Mouse (Mus musculus) left cerebral cortex, postnatal 4 days (tissue): Measurements from ENCODE around the gene Igf1r. TPM values are rescaled to one million over a fixed set of nuclear protein-coding genes. Genes with fewer than 3 reads are reported as not detected.

ENCODE experiments used
- DNase-seq: peaks from one replicate; pipeline ENCODE4 v3.0.0-alpha.2; 2022
- intact Hi-C: fragments of 180-260 bp; cut with DNase I; formaldehyde crosslinking; loops from one replicate; pipeline ENCODE4 v1.15.1; 2025
- total RNA-seq, 2 experiments: library from RNA; stranded (reverse); gene quantifications; 2 replicates each; pipeline ENCODE4 v1.2.3; 2021

Gene Igf1r
- total RNA-seq, 2 experiments from 2014 or later = 64.2 to 70.0 TPM

DNA sequence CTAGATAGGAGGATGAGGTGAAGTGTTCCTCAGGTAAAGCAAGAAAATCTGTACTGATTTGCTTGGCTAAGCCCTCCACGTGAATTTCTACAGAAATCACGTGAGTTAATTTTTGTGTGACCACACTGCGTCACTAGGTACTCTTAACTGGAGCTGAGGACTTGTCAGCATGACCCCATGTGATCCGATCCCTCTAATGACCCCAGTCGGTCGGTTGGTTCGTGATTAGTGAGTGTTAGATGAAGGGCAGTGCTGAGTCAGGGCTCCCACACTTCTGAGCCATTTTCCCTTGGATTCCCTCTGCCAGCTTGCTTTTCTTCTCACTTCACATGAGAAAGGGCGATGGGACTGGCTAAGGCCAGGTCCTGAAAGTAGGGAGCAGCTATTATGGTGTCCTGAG, 86.2 kb downstream of the Igf1r start:
- intact Hi-C loops = no loop called here
- DNase-seq = no peak

DNA sequence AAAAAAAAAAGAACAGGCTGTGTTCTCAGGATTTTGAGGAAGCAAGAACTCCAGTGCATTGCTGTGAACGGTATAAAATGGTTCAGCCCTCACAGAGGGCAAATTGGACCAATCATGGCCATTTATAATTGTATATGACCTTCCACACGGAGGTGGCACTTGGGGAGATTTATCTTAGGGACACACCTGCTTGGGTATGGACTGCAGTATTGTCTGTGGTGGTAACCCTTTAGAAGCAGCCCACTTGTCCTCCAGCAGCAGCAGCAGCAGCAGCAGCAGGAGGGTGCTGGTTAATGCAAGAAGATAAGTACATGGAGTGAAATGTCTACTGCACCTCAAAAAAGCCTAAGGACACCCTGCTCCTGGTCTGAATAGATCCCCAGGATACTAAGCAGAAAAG, 86.9 kb downstream of the Igf1r start:
- intact Hi-C loops = no loop called here

DNA sequence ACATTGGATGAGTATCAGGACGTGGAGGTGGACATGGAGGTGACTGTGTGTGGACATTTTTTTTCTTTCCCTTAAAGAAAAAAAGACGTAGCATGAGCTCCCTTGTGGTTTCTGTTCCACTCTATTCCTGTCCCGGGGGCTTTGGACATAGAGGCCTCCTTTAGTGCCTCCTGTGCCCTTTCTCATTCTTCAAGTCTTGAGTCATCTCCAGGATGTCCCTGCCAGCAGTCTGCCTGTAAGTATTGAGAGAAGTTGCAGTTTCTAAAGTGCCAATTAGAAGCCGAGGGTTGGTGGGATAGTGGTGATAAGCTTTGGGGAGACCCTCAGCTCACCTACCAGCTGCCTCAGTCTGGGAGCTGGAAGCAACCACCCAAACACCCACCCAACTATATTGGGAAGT, 92.0 kb downstream of the Igf1r start:
- intact Hi-C loops = no loop called here
- no peak for DNase-seq

More for the DNA sequence above, 86.9 kb downstream of the Igf1r start:
- DNase-seq = no peak

DNA sequence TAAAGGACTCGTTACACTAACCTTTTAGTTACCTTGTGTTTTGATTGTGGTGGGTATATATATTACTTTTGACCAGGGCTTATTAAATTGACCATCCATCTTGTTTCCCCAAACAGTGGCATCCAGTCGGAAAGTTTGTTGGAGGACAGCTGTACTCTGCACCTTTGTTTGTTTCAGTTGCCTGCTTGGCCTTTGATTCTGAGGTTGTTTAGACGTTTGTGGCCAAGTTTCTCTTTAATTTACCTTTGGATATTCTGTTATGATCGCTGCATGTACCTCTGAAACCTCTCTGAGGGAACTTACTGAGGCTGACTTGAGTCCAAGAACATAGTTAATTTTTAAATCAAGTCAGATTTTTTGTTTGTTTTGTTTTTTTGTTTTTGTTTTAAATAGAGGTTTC, 94.5 kb downstream of the Igf1r start:
- intact Hi-C loops = no loop called here
- no peak for DNase-seq

DNA sequence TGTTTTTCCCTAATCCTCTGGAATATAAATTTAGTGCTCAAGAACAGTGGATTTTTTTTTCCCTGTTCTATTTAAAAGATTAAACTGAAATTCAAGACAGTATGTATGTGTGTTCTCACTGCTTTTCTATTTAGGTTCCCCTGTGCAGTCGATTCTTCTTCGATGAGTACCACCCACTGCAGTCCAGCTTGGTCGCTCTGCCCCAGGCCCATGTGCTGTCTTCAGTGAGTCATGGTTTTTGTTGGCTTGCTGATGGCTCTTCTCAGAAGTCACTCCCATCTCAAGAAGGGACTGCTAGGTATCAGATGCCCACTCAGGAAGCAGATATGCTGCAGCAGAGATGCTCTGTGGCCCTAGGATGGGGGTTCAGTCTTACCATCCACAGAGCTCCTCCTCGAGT, 95.9 kb downstream of the Igf1r start:
- intact Hi-C loops = no loop called here
- DNase-seq = no peak

DNA sequence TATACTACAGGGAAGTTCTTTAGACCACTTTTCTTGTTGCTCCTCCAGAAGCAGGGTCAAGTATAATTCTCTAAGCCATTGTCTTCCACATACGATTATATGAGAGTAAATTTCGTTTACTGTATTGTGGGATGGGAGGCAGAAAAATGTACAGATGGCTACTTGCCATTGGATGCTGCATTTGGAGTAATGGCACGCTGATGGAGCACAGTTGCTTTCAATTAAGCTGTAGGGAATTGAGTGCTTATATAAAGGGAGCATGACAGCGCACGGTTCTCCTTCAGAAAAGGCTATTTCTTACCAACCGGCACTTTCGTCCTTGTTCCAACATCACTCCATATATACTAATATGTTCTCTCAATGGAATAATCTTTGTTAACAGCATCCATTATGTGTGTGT, 96.4 kb downstream of the Igf1r start:
- no peak for DNase-seq
- intact Hi-C loops = no loop called here

DNA sequence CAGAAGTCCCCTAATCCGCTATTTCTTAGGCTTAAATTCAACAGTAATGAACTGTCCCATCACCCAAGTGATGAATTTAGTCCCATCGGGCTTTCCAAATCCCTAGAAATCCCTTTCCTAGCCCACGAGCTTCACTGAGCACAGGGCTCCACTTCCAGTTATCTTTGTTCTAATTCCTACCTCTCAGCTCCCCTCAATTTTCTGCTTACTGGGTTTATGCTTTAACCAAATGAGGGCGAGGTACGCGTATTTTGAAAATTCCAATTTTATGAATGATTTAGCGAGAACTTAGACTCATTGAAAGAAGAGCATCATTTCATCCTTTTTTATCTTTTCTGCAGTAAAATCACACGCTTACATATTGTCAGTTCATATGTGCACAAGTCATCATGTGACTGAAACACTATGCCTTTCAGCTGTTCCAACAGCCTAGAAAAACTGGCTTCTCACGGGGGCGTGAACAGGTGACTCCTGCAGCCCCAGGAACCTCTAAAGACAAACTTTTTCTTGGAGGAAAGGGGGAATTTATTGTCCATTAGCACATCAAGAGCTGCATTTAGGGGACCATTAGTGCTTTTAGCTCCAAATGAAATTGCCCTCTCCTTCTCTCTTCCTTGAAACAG, 100.5 kb downstream of the Igf1r start:
- intact Hi-C loops = no loop called here
- DNase-seq = no peak

DNA sequence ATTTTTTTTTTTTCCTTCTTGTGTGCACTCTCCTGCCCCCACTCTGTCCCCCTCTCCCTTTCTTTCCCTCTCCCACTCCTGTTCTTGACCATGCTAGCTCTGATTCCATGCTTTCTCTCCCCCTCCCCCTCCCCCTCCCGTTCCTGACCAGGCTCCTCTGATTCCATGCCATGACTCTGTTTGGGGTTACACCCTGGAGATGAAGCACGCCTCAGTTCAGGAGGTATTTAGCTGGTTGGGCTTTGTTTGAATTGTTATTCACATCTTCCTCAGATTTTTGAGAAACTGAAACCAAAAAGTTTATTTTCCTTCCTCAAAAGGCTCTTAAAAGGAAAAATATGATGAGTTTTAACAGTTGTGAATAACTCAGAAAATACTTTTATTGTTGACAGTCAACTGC, 101.9 kb downstream of the Igf1r start:
- intact Hi-C loops = no loop called here
- no peak for DNase-seq

DNA sequence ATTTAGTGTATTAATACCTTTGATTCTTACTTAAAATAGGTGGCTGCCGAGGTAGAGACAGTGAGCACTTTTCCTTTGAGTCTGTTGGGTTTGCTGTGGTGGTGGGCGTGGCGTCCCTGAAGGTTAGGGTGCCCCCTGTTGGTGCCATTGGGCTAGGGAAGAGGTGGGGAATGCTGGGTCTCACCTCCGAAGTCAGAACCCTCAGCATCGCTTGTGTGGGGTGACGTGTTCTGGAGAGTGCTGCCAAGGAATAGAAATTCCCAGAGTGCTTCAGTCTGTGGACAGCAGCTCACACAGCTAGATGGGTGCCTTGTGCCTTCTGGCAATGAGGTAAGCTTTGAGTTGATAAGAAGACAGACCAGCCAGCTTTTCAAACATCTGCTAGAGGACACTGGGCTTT, 102.3 kb downstream of the Igf1r start:
- intact Hi-C loops = no loop called here

DNA sequence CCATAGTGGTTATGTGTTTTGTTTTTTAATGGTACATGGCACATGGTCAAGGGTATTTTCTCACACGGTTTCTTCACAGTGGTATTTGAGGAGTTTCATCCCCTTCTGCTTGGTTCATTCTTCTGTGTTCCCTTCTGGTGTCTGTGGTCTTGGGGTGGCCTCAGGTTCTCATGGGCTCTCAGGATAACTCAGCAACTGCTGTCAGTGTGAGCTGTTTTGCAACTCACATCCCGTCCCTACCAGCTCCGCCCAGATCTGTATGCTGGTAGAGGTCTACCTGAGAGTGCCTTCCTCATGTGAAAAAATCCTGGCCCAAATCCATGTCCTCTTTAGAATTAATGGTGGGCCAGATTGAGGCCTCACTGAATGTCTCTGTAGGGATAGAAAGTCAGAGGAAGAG, 104.4 kb downstream of the Igf1r start:
- DNase-seq = no peak
- intact Hi-C loops = no loop called here

More for the DNA sequence above, 102.3 kb downstream of the Igf1r start:
- DNase-seq = no peak

DNA sequence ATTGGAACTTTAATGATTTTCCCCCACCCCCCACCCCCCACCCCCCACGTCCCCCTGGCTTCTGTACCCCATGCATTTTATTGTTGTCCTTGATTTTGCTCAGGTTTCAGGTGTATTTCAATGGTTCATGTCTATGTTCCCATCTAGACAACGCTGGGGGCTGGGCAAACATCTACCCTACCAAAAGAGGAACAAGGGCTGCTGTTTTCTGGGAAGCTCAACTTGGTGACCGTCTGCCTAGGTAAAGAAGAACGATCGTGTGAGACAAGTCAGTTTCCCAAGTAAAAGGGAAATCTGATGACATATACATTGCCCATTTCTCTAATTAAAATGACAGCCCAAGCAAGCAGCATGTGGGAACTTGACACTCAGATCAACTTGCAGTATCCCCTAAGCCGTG, 107.1 kb downstream of the Igf1r start:
- intact Hi-C loops = no loop called here
- no peak for DNase-seq

DNA sequence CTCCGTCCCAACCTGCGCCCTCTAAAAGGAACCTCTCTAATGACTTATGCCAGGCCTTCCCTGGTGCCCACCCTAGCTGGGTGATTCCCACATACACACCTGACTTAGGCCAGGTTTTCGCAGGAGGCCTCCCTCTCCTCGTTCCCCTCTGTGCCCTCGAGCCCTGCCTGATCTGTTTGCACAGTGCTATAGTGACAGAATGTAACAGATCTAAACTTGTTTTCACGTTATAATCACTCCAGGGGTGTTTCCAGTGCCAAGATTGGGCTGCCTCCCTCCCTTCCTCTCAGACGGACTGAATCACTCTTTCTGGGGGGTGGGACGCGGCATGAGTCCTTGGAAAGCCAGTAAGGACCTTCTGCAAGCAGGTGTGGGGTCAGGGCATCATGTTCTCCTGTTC, 108.8 kb downstream of the Igf1r start:
- intact Hi-C loops = no loop called here
- no peak for DNase-seq

DNA sequence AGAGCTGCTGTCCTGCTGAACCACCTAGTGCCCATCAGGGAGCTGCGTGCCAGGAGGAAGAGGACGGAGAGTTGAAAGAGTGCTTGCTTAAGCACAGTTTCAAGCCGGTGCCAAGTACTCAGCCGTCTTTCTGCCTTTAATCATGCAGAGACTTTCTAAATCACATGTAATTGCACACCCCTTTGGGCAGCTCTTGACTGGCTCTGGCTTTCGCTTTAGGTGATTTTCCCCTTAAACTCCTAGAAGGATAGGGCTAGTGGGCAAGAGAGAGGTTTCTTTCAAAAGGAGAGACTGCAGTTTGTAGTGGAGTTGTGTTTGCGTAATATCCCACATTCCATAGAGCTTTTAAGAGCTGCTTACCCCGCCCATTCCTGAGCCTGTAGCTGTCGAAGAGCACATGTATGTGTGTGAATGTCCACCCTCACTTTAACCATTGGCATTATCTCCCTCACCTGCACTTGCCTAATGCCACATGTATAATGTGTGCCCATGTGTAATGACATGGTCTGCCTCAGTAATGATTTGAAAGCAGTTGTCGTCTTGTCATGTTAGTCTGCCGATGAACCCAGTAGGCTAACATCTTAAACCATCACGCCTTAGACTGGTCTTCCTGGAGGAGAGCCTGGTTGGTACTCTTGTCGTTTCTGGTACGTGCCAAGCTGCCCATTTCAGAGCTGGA, 109.7 kb downstream of the Igf1r start:
- DNase-seq = no peak
- intact Hi-C loops = no loop called here

DNA sequence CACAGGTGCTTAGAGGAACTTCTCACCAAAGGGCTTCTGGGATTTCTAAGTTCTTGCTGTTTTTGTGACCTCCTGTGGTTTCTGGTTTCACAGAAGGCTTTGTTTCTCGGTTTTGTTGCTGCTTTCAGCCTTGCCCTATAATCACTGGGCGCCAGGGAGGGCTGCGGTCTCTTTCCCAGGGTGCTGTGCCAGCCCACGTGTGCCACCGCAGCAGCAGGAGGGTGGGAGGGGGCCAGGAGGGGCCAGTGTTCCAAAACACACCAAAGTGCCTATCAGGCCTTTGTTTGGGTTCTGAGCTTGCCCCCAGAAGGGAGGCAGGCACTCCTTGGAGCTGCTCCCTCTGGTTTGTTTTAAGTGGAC, 110.2 kb downstream of the Igf1r start:
- no peak for DNase-seq
- intact Hi-C loops = no loop called here

DNA sequence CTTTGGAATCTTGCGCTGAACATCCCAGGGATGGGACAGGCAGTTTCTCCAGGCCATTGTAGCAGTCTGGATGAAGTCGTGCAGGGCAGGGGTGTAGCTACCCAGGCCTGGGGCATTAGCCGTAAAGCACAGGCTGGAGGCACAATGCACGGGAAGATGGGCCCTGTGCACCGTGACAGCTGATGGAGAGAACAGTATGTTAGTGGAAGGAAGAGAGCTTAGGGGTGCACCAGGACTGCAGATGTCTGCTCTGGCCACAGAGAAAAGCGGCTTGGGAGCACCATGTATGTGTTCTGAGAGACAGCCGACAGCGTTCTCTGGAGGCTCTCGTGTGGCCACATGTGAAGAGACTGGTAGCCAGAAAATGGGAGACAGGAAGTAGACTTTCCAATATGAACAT, 111.1 kb downstream of the Igf1r start:
- intact Hi-C loops = no loop called here
- no peak for DNase-seq

DNA sequence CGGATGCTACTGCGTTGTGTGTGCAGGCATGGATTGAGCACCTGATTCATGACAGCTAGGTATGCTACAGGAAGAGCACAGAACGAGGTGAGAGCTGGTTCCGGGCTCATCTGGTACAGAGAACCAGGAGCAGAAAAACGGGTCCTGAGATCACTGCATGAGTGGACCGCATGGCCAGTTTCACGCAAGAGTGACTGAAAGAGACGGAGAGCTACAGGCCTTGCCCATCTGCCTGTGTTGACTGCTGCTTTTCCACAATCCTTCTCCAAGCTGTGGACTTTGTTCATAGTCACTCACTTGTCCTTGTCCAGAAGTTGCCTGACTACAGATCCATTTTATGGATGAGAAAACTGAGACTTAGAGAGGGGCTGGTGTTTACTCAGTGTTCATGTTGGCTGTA, 111.5 kb downstream of the Igf1r start:
- intact Hi-C loops = no loop called here

DNA sequence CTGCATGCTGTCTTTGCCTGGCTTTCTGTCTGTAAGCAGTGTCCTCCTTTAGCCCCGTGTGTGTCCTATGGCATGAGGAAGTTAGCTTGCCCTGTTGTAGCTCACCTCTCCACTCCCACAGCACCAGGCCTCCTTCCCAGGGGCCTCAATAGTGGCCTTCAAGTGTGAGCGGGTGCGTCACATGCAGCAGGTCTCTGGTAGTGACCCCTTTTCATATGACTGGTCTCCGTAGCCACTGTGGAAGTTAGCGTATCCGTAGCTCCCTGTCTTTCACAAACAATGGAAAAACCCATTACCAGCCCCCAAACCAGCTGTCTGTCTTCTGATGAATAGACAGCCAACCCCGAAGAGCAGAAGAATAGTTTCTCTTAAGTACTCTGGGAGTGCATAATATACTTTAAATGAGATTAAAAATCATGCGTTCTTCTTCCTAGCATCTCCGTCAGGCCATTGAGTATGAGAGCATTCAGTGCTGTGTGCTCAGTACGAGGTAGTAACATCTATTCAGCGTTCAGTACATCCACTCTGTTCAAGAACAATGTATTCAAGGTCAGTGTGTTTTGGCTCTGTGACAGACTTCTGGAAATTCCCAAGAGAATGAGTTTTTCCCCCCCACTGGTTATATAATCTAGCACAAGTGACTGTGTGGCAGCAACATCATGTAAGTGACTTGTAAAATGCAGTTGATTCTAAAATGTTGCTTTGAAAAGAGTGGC, 112.2 kb downstream of the Igf1r start:
- intact Hi-C loops = no loop called here
- no peak for DNase-seq

More for the DNA sequence above, 111.5 kb downstream of the Igf1r start:
- no peak for DNase-seq

DNA sequence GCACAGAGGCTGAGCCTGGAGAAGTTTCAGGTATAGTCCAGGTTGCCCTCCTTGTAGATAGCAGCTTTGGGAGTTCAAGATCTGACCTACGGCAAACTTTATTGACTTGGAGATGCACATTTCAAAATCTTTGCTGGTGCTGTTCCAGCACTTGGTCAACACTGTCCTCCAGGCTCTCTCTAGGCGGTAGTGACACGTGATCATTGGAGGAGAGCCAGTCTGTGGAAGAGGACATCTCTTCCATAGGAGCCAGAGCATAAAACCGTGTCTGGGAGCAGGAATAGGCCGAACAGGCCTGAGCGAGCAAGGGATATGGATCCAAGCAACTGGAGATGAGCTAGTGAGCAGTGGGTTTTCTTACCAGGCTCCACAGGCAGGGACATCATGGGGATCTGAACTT, 113.3 kb downstream of the Igf1r start:
- intact Hi-C loops = no loop called here
- no peak for DNase-seq

DNA sequence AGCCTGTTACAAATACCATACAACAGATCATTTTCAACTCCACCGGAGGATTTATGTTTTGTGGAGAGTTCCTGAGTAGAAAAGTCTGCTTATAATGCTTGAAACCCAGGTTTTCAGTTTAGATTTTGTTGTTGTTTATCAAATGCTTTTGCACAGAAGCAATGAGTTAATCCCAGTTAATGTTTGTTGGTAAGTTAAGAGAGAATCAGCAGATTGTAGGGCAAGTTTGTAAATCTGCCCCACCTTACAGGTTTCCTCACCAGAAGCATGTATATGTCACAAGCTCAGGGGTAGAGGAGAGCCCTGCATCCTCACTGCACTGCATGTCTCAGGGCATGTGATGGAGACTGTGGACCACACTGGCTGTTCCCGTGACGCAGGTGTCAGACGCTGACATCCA, 114.7 kb downstream of the Igf1r start:
- intact Hi-C loops = no loop called here
- no peak for DNase-seq

DNA sequence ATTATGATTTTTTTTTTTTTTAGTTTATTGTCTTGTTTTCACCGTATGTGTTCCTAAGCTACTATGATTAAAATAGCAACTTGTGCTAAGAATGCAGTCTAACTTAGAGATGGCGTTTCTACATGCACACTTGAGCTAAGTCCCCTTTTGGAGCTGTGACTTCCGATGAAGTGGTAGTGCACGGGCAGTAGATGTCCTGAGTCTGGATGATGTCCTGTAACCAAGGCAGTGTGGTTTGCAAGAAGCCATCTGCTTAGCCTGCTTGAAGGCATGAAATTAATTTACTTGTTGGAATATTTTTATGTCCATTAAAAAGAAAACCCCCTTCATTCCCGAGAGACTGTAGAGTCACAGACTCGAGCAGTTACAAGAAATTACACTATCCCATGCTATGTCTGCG, 116.7 kb downstream of the Igf1r start:
- intact Hi-C loops = no loop called here
- DNase-seq = no peak

DNA sequence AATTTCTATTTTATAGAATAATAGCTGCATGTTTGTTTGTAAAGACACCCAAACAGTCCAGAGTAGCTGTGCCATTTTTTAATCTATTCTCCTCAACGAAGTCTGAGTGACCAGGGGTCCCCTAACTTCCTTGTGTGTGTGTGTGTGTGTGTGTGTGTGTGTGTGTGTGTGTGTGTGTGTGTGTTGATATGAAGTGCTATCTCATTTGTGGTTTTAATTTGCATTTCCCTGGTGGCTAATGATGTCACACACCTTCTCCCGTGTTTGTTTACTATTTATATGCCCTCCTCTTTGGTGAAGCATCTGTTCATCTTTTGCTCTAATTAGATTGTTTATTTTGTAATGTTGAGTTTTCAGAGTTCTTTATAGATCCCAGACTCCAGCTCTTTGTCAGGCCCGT, 117.4 kb downstream of the Igf1r start:
- intact Hi-C loops = no loop called here
- DNase-seq = no peak

DNA sequence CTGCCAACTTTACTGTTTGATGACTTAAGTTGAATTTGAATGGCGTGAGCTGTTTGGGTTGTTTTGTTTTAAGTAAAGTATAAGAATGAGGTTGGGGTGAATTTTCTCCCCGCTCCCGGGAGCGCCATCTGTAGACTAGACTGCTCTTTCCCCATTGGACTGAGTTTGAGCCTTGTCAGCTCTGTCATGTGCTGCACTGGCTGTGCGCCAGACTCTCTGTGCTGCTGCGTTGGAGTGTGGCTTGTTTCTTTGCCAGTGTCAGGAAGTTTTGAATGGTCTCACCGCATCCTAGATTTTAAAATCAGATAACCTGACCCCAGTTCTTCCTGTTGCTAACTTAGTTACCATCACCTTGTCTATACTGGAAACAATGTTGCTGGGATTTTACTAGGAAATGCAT, 118.0 kb downstream of the Igf1r start:
- intact Hi-C loops = no loop called here
- peak; percentile 72 for DNase-seq
